Mouse (Mus musculus) testis, adult 2 months (tissue): Measurements from ENCODE around the gene Wdr25. TPM values are rescaled to one million over a fixed set of nuclear protein-coding genes. Genes with fewer than 3 reads are reported as not detected.

Experiments
- H3K27ac ChIP-seq: fragments of 200-500 bp; 2 replicates; pipeline ENCODE4 v1.5.1; 2012; ENCODE audit warnings: low read depth, low read length; ENCODE audit not compliant: control insufficient read depth, insufficient read depth
- H3K27me3 ChIP-seq: fragments of 200-500 bp; 2 replicates; pipeline ENCODE4 v1.6.1; 2012; ENCODE audit warnings: mild to moderate bottlenecking, low read length, moderate library complexity; ENCODE audit not compliant: control insufficient read depth, insufficient read depth
- H3K36me3 ChIP-seq: fragments of 200-500 bp; 2 replicates; pipeline ENCODE4 v1.6.1; 2012; ENCODE audit warnings: mild to moderate bottlenecking, low read length; ENCODE audit not compliant: control insufficient read depth, insufficient read depth
- H3K4me1 ChIP-seq: fragments of 200-500 bp; 2 replicates; pipeline ENCODE4 v1.6.1; 2012; ENCODE audit warnings: low read length; ENCODE audit not compliant: control insufficient read depth, insufficient read depth
- H3K4me3 ChIP-seq: fragments of 200-500 bp; 2 replicates; pipeline ENCODE4 v1.5.1; 2012; ENCODE audit warnings: low read depth, mild to moderate bottlenecking, low read length, moderate library complexity, mixed read lengths; ENCODE audit not compliant: control insufficient read depth
- CTCF ChIP-seq: fragments of 200-500 bp; IDR thresholded peaks from 2 replicates; pipeline ENCODE4 v1.5.1; 2012; ENCODE audit warnings: low read depth, mild to moderate bottlenecking, inconsistent platforms, low read length, moderate library complexity; ENCODE audit not compliant: control insufficient read depth, insufficient read depth, insufficient replicate concordance
- POLR2A ChIP-seq: fragments of 200-500 bp; IDR thresholded peaks from 2 replicates; pipeline ENCODE4 v1.6.1; 2012; ENCODE audit warnings: low read depth, mild to moderate bottlenecking, inconsistent platforms, low read length, moderate library complexity; ENCODE audit not compliant: control insufficient read depth
- polyA plus RNA-seq: library from polyadenylated mRNA; depleted of rRNA; stranded (reverse); fragments of >200 nt; gene quantifications from 2 replicates; pipeline ENCODE4 v1.2.3, GENCODE M21; 2012

Gene Wdr25
- polyA plus RNA-seq, 1 experiment = 15.0 TPM

- Histone ChIP-seq H3K27ac (peak overlapping the region; percentile 80), H3K4me1 (no peaks in the 10 kb centered on the region; the same call in none of the 2 replicates), H3K27me3 (no peaks in the 10 kb centered on the region), H3K36me3 (no peaks in the 10 kb centered on the region; the same call in 1 of the 2 replicates), H3K4me3 (peak overlapping the region; percentile 90)
- TF ChIP-seq POLR2A = no peak
- no peak for TF ChIP-seq CTCF
These were observed 993 bp downstream of the Wdr25 start for GRCm38 (mm10) chr12:108894432-108894816.

- H3K4me1 ChIP-seq = no peaks in the 10 kb centered on the region; the same call in none of the 2 replicates
- no peak overlapping the region for H3K27ac ChIP-seq
- TF ChIP-seq CTCF (no peak), POLR2A (no peak)
- H3K4me3 ChIP-seq = no peak overlapping the region
- peaks cover under 1% of the 10 kb centered on the region; the same call in 1 of the 2 replicates for H3K36me3 ChIP-seq
- no peaks in the 10 kb centered on the region for H3K27me3 ChIP-seq
These were observed 2.6 kb downstream of the Wdr25 start for GRCm38 (mm10) chr12:108896006-108896405.

- Histone ChIP-seq H3K27ac (no peak overlapping the region), H3K4me3 (no peak overlapping the region), H3K36me3 (peaks cover 2% of the 10 kb centered on the region; the same call in 1 of the 2 replicates), H3K27me3 (no peaks in the 10 kb centered on the region), H3K4me1 (no peaks in the 10 kb centered on the region)
- TF ChIP-seq CTCF (no peak), POLR2A (no peak)
These were observed 7.9 kb downstream of the Wdr25 start for GRCm38 (mm10) chr12:108901346-108901745.

DNA sequence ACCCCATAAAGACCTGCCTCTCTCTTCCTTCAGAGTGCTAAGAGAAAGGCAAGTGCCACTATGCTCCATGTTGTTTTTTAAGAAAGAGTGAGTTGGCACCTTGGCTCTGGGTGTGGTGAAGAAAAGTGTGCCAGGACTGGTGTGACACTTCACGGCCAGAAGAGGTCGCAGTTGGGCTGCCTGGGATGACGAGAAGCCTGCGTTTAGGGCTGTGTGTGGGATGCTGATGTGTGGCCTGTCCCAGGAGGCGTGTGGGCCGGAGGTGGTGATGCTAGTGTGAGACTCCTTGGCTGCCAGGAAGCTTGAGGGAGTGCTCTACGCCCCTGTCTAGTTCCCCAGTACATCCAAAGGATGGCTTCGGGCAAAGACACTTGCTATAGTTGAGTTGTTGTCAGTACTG is 9.5 kb downstream of the Wdr25 start:
- Histone ChIP-seq H3K27me3 (no peaks in the 10 kb centered on the region), H3K36me3 (peaks cover 2% of the 10 kb centered on the region; the same call in 1 of the 2 replicates), H3K4me3 (no peak overlapping the region), H3K4me1 (no peaks in the 10 kb centered on the region), H3K27ac (no peak overlapping the region)
- TF ChIP-seq POLR2A (no peak), CTCF (peak; percentile 64; the same call in 1 of the 2 replicates)

GRCm38 (mm10) chr12:108903600-108904275 is 10.3 kb downstream of the Wdr25 start:
- no peak overlapping the region for H3K27ac ChIP-seq
- peaks cover 2% of the 10 kb centered on the region; the same call in 1 of the 2 replicates for H3K36me3 ChIP-seq
- no peak overlapping the region for H3K4me3 ChIP-seq
- H3K27me3 ChIP-seq = no peaks in the 10 kb centered on the region
- H3K4me1 ChIP-seq = no peaks in the 10 kb centered on the region
- TF ChIP-seq CTCF = no peak; the same call in 1 of the 2 replicates
- TF ChIP-seq POLR2A = no peak

DNA sequence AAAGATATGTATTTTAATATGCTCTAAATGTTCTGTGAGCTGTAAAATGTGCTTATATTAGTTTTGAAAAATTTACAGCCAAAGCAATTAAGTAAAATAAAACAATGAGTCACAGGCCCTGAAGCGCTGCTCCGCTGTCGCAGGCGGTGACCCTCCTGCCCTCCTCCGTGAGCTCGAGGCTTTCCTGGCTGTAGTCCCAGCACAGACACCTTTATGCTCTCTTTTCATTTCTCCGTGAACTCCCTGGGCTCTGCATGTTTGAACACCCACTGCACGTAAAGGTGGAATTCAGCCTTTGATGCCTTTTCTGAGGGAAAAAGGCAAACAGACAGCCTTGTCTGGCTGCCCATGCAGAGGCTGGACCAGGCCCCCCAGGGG is 10.8 kb downstream of the Wdr25 start:
- Histone ChIP-seq H3K27ac (no peak overlapping the region), H3K4me3 (no peak overlapping the region), H3K36me3 (peaks cover 2% of the 10 kb centered on the region; the same call in 1 of the 2 replicates), H3K4me1 (no peaks in the 10 kb centered on the region), H3K27me3 (no peaks in the 10 kb centered on the region)
- TF ChIP-seq CTCF (no peak), POLR2A (no peak)

- Histone ChIP-seq H3K27ac (no peak overlapping the region), H3K4me1 (no peaks in the 10 kb centered on the region), H3K27me3 (no peaks in the 10 kb centered on the region), H3K36me3 (peaks cover 2% of the 10 kb centered on the region; the same call in 1 of the 2 replicates), H3K4me3 (no peak overlapping the region)
- TF ChIP-seq POLR2A (no peak), CTCF (no peak)
These were observed 12.3 kb downstream of the Wdr25 start for GRCm38 (mm10) chr12:108905620-108906302.
